Comparison of ENCODE assay signal across 31 mouse cellular contexts in the genomic region with DNA sequence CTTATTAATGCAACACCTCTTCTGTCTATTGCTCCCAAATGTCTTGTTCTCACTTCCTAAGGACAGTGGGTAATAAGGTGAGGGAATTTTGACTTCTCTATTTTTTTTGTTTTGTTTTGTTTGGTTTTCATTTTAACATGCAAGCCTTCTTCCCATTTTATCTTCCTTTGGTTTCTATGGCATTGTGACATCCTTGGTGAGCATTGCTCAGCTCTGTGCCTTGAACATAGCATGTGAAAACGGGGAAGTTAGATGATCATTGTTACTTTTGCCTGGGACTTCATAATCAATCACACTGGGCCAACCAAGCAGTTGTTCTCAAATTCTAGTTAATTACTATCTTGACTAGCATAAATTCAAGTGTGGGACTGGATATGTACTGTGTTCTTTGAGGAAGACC.
"Had no signal": no experiment of that assay in that cellular context is flagged by ENCODE, and none has a peak within 500 bp of the region (broad histone marks: within the 10 kb centered on the region; RNA-seq: fewer than 3 reads in every experiment).

No protein-coding gene starts in this region.

- H3K4me2 ChIP-seq: limb, embryonic 12.5 days; limb, embryonic 13.5 days; limb, embryonic 15.5 days; liver, embryonic 11.5 days; liver, embryonic 12.5 days; liver, embryonic 13.5 days; liver, embryonic 15.5 days; lung, embryonic 14.5 days; lung, embryonic 15.5 days; midbrain, embryonic 12.5 days; midbrain, embryonic 13.5 days; midbrain, embryonic 15.5 days; neural tube, embryonic 12.5 days had no signal

- H3K27me3 ChIP-seq: limb, embryonic 12.5 days; limb, embryonic 13.5 days; limb, embryonic 15.5 days; liver, embryonic 12.5 days; liver, embryonic 13.5 days; liver, embryonic 15.5 days; lung, embryonic 15.5 days; midbrain, embryonic 13.5 days; midbrain, embryonic 15.5 days; neural tube, embryonic 12.5 days had no signal

- H3K9ac ChIP-seq: limb, embryonic 12.5 days; limb, embryonic 13.5 days; limb, embryonic 15.5 days; liver, embryonic 12.5 days; liver, embryonic 13.5 days; liver, embryonic 14.5 days; liver, embryonic 15.5 days; liver, postnatal 0 days; lung, embryonic 14.5 days; lung, embryonic 15.5 days; midbrain, embryonic 12.5 days; midbrain, embryonic 13.5 days; midbrain, embryonic 15.5 days; neural tube, embryonic 12.5 days had no signal

- H3K4me1 ChIP-seq: limb, embryonic 10.5 days; limb, embryonic 12.5 days; limb, embryonic 13.5 days; limb, embryonic 15.5 days; liver, embryonic 12.5 days; liver, embryonic 13.5 days; liver, embryonic 15.5 days; lung, embryonic 15.5 days; megakaryocyte, embryonic 14.5 days; midbrain, embryonic 12.5 days; midbrain, embryonic 13.5 days; midbrain, embryonic 15.5 days; neural tube, embryonic 12.5 days had no signal

- H3K9me3 ChIP-seq: limb, embryonic 10.5 days; limb, embryonic 12.5 days; limb, embryonic 13.5 days; limb, embryonic 15.5 days; liver, embryonic 12.5 days; liver, embryonic 13.5 days; liver, embryonic 15.5 days; lung, embryonic 15.5 days; midbrain, embryonic 10.5 days; midbrain, embryonic 12.5 days; midbrain, embryonic 13.5 days; midbrain, embryonic 15.5 days; neural tube, embryonic 12.5 days had no signal

- H3K4me3 ChIP-seq: left cerebral cortex, adult 2 months; limb, embryonic 10.5 days; limb, embryonic 12.5 days; limb, embryonic 13.5 days; limb, embryonic 15.5 days; liver, embryonic 12.5 days; liver, embryonic 13.5 days; liver, embryonic 15.5 days; lung, embryonic 15.5 days; megakaryocyte, embryonic 14.5 days; midbrain, embryonic 10.5 days; midbrain, embryonic 12.5 days; midbrain, embryonic 13.5 days; midbrain, embryonic 15.5 days; myocyte; neural tube, embryonic 12.5 days had no signal

- H3K27ac ChIP-seq: left cerebral cortex, adult 2 months; limb, embryonic 10.5 days; limb, embryonic 12.5 days; limb, embryonic 13.5 days; limb, embryonic 15.5 days; liver, embryonic 12.5 days; liver, embryonic 13.5 days; liver, embryonic 14.5 days; liver, embryonic 15.5 days; lung, embryonic 15.5 days; macrophage; midbrain, embryonic 10.5 days; midbrain, embryonic 12.5 days; midbrain, embryonic 13.5 days; midbrain, embryonic 15.5 days; neural tube, embryonic 12.5 days had no signal

- ATAC-seq: liver, embryonic 12.5 days; liver, postnatal 0 days; lung, postnatal 0 days; midbrain, embryonic 13.5 days; midbrain, embryonic 15.5 days had no signal

- DNase-seq: left cerebral cortex, postnatal 4 days; liver; liver, embryonic 13.5 days; liver, postnatal 0 days; lung, adult 18-20 months; lung, adult 2 months; lung, embryonic 14.5 days; lung, postnatal 10 days; lung, postnatal 14 days; lung, postnatal 36 days; lung, postnatal 4 days; midbrain, embryonic 14.5 days had no signal

- H3K36me3 ChIP-seq: liver, embryonic 12.5 days; liver, embryonic 13.5 days; liver, embryonic 15.5 days; midbrain, embryonic 15.5 days had no signal
